Mouse (Mus musculus) embryonic facial prominence, embryonic 15.5 days (tissue): ENCODE measurements around the gene Col12a1. TPM values are rescaled to one million over a fixed set of nuclear protein-coding genes. Genes with fewer than 3 reads are reported as not detected.

Experiments
- ATAC-seq: fragments of 200-750 bp; cut with Nextera tagmentation; 2 replicates; pipeline ENCODE4 v1.8.0; 2017; ENCODE audit warnings: low read depth, moderate TSS enrichment; ENCODE audit not compliant: insufficient number of reproducible peaks, low FRiP score, low TSS enrichment
- H3K27ac ChIP-seq: fragments of 300-500 bp; sonication (generic); replicated peaks from 2 replicates; pipeline ENCODE4 v1.5.1; 2015; ENCODE audit warnings: mild to moderate bottlenecking, inconsistent platforms
- H3K27me3 ChIP-seq: fragments of 300-500 bp; sonication (generic); 2 replicates; pipeline ENCODE4 v1.6.1; 2015; ENCODE audit warnings: inconsistent platforms
- H3K36me3 ChIP-seq: fragments of 300-500 bp; sonication (generic); 2 replicates; pipeline ENCODE4 v1.6.1; 2015; ENCODE audit warnings: mild to moderate bottlenecking, inconsistent platforms
- H3K4me1 ChIP-seq: fragments of 300-500 bp; sonication (generic); 2 replicates; pipeline ENCODE4 v1.6.1; 2015; ENCODE audit warnings: inconsistent platforms
- H3K4me2 ChIP-seq: fragments of 300-500 bp; sonication (generic); replicated peaks from 2 replicates; pipeline ENCODE4 v1.6.1; 2015; ENCODE audit warnings: mild to moderate bottlenecking, inconsistent platforms
- H3K4me3 ChIP-seq: fragments of 300-500 bp; sonication (generic); replicated peaks from 2 replicates; pipeline ENCODE4 v1.5.1; 2015; ENCODE audit warnings: mild to moderate bottlenecking, inconsistent platforms
- H3K9ac ChIP-seq: fragments of 300-500 bp; sonication (generic); 2 replicates; pipeline ENCODE4 v1.6.1; 2015; ENCODE audit warnings: inconsistent platforms
- H3K9me3 ChIP-seq: fragments of 300-500 bp; sonication (generic); replicated peaks from 2 replicates; pipeline ENCODE4 v1.6.1; 2016; ENCODE audit warnings: inconsistent platforms
- WGBS: fragments of 180-500 bp; shearing (Covaris S2); methylation state at CpG from one replicate; pipeline ENCODE4 v1.1.7; 2015; 5-methylcytosine and 5-hydroxymethylcytosine counted together
- polyA plus RNA-seq: library from polyadenylated mRNA; unstranded; fragments of >200 nt; fragmentation: Nextera tagmentation; extraction: Ambion mirVana; gene quantifications from 2 replicates; pipeline ENCODE4 v1.2.1, GENCODE M21; 2015

Col12a1 gene
- polyA plus RNA-seq, 1 experiment from 2014 or later, result 132 TPM

GRCm38 (mm10) chr9:79600237-79600570 lies 118.4 kb downstream of the Col12a1 start:
- Histone ChIP-seq H3K4me1 (peaks cover 7% of the 10 kb centered on the region), H3K4me2 (no peak overlapping the region), H3K9ac (no peak overlapping the region), H3K4me3 (no peak overlapping the region), H3K27ac (no peak overlapping the region), H3K36me3 (peaks cover 27% of the 10 kb centered on the region), H3K9me3 (no peaks in the 10 kb centered on the region), H3K27me3 (no peaks in the 10 kb centered on the region)
- 88% methylated on average over 3 of the region's 3 CpGs for WGBS
- no peak for ATAC-seq

- H3K27ac ChIP-seq, result peak overlapping the region; percentile 48; the same call in 1 of the 2 replicates
- no peak for ATAC-seq
- no peak overlapping the region for H3K4me2 ChIP-seq
- peaks cover 23% of the 10 kb centered on the region for H3K36me3 ChIP-seq
- H3K4me1 ChIP-seq, result peaks cover 7% of the 10 kb centered on the region
- H3K9me3 ChIP-seq, result no peaks in the 10 kb centered on the region
- no peaks in the 10 kb centered on the region for H3K27me3 ChIP-seq
- H3K4me3 ChIP-seq, result no peak overlapping the region
- WGBS, result 86% methylated on average over 20 of the region's 20 CpGs
- H3K9ac ChIP-seq, result no peak overlapping the region
Measured at GRCm38 (mm10) chr9:79599395-79600236, 119.0 kb downstream of the Col12a1 start.

GRCm38 (mm10) chr9:79598578-79598977 lies 120.1 kb downstream of the Col12a1 start:
- Histone ChIP-seq H3K36me3 (peaks cover 22% of the 10 kb centered on the region), H3K4me3 (no peak overlapping the region), H3K27ac (no peak overlapping the region), H3K27me3 (no peaks in the 10 kb centered on the region), H3K4me2 (no peak overlapping the region), H3K4me1 (no peaks in the 10 kb centered on the region), H3K9me3 (no peaks in the 10 kb centered on the region), H3K9ac (no peak overlapping the region)
- WGBS, result 64% methylated on average over 1 of the region's 1 CpGs
- no peak for ATAC-seq

- WGBS, result 70% methylated on average over 4 of the region's 4 CpGs
- Histone ChIP-seq H3K9ac (no peak overlapping the region), H3K27ac (no peak overlapping the region), H3K9me3 (no peaks in the 10 kb centered on the region), H3K36me3 (no peaks in the 10 kb centered on the region), H3K4me1 (no peaks in the 10 kb centered on the region), H3K4me2 (no peak overlapping the region), H3K4me3 (no peak overlapping the region), H3K27me3 (no peaks in the 10 kb centered on the region)
- no peak for ATAC-seq
Measured at GRCm38 (mm10) chr9:79586415-79587195, 132.0 kb downstream of the Col12a1 start.

- 89% methylated on average over 5 of the region's 5 CpGs for WGBS
- no peak overlapping the region for H3K4me3 ChIP-seq
- ATAC-seq, result no peak
- no peaks in the 10 kb centered on the region for H3K36me3 ChIP-seq
- H3K4me2 ChIP-seq, result no peak overlapping the region
- H3K9ac ChIP-seq, result no peak overlapping the region
- H3K4me1 ChIP-seq, result 0 out of 2 replicates have a peak, but pooled peaks cover 3% of the 10 kb centered on the region
- no peak overlapping the region for H3K27ac ChIP-seq
- H3K9me3 ChIP-seq, result no peaks in the 10 kb centered on the region
- H3K27me3 ChIP-seq, result no peaks in the 10 kb centered on the region
Measured at GRCm38 (mm10) chr9:79566838-79567237, 151.8 kb downstream of the Col12a1 start.

GRCm38 (mm10) chr9:79553297-79553696 lies 165.3 kb downstream of the Col12a1 start:
- Histone ChIP-seq H3K4me2 (no peak overlapping the region), H3K4me3 (no peak overlapping the region), H3K27me3 (no peaks in the 10 kb centered on the region), H3K27ac (no peak overlapping the region), H3K36me3 (no peaks in the 10 kb centered on the region), H3K4me1 (no peaks in the 10 kb centered on the region), H3K9me3 (no peaks in the 10 kb centered on the region), H3K9ac (no peak overlapping the region)
- 56% methylated on average over 2 of the region's 2 CpGs for WGBS
- no peak for ATAC-seq

Other genes starting within 250 kb of the Col12a1 start
- gene Cox7a2, start 41.0 kb upstream of the Col12a1 start, polyA plus RNA-seq, result 583 and 618 TPM in 2 replicates
- 65.1 and 68.5 TPM in 2 replicates for gene Tmem30a, start 74.7 kb upstream of the Col12a1 start, polyA plus RNA-seq